Mouse (Mus musculus): ENCODE measurements at regions not wholly inside any gene's neighbourhood (a gene's known extent, or its start where the extent isn't known, plus 50 kb on each side); places are given as distances from the start of the nearest gene placed in this dataset.

GRCm38 (mm10) chr13:48316747-48317146 is 55.7 kb downstream of the Id4 start:
- intact Hi-C loops (cut with DNase I), result no loop called here
- no peak for DNase-seq (ENCODE audit: extremely low spot score in 1 of 2, low spot score in 2 of 2)

GRCm38 (mm10) chr13:48317457-48317856 is 56.4 kb downstream of the Id4 start:
- intact Hi-C loops (cut with DNase I), result no loop called here
- DNase-seq (ENCODE audit: extremely low spot score in 1 of 2, low spot score in 2 of 2), result no peak

- intact Hi-C loops (cut with DNase I), result no loop called here
- DNase-seq (ENCODE audit: extremely low spot score in 1 of 2, low spot score in 2 of 2), result no peak
Observed at GRCm38 (mm10) chr13:48319001-48319400, 58.0 kb downstream of the Id4 start.

- DNase-seq (ENCODE audit: extremely low spot score in 1 of 2, low spot score in 2 of 2), result peak in 1 of 2 experiments; percentile 14
- intact Hi-C loops (cut with DNase I), result no loop called here
Observed at GRCm38 (mm10) chr13:48324290-48324718, 63.3 kb downstream of the Id4 start.

GRCm38 (mm10) chr13:48330619-48331018 is 69.6 kb downstream of the Id4 start:
- intact Hi-C loops (cut with DNase I), result no loop called here
- DNase-seq (ENCODE audit: extremely low spot score in 1 of 2, low spot score in 2 of 2), result no peak

GRCm38 (mm10) chr13:48336135-48336534 is 75.1 kb downstream of the Id4 start:
- intact Hi-C loops (cut with DNase I), result no loop called here
- DNase-seq (ENCODE audit: extremely low spot score in 1 of 2, low spot score in 2 of 2), result no peak

GRCm38 (mm10) chr13:48336602-48337001 is 75.6 kb downstream of the Id4 start:
- DNase-seq (ENCODE audit: extremely low spot score in 1 of 2, low spot score in 2 of 2), result no peak
- intact Hi-C loops (cut with DNase I), result no loop called here

GRCm38 (mm10) chr13:48338561-48338960 is 77.5 kb downstream of the Id4 start:
- intact Hi-C loops (cut with DNase I), result no loop called here

GRCm38 (mm10) chr13:48350124-48350523 is 89.1 kb downstream of the Id4 start:
- intact Hi-C loops (cut with DNase I), result no loop called here
- DNase-seq (ENCODE audit: extremely low spot score in 1 of 2, low spot score in 2 of 2), result no peak

More at GRCm38 (mm10) chr13:48338561-48338960, 77.5 kb downstream of the Id4 start:
- DNase-seq (ENCODE audit: extremely low spot score in 1 of 2, low spot score in 2 of 2), result no peak

GRCm38 (mm10) chr13:48350955-48351354 is 89.9 kb downstream of the Id4 start:
- DNase-seq (ENCODE audit: extremely low spot score in 1 of 2, low spot score in 2 of 2), result no peak
- intact Hi-C loops (cut with DNase I), result no loop called here

- intact Hi-C loops (cut with DNase I), result no loop called here
- DNase-seq (ENCODE audit: extremely low spot score in 1 of 2, low spot score in 2 of 2), result no peak
Observed at GRCm38 (mm10) chr13:48357118-48357517, 96.1 kb downstream of the Id4 start.

GRCm38 (mm10) chr13:48357640-48358039 is 96.6 kb downstream of the Id4 start:
- DNase-seq (ENCODE audit: extremely low spot score in 1 of 2, low spot score in 2 of 2), result peak; percentile 18 to 28
- intact Hi-C loops (cut with DNase I), result no loop called here

GRCm38 (mm10) chr13:48371060-48371459 is 110.0 kb downstream of the Id4 start:
- intact Hi-C loops (cut with DNase I), result no loop called here
- DNase-seq (ENCODE audit: extremely low spot score in 1 of 2, low spot score in 2 of 2), result no peak

- DNase-seq (ENCODE audit: extremely low spot score in 1 of 2, low spot score in 2 of 2), result no peak
- intact Hi-C loops (cut with DNase I), result no loop called here
Observed at GRCm38 (mm10) chr13:48376405-48376804, 115.4 kb downstream of the Id4 start.

GRCm38 (mm10) chr13:48383580-48384445 is 122.8 kb downstream of the Id4 start:
- DNase-seq (ENCODE audit: extremely low spot score in 1 of 2, low spot score in 2 of 2), result no peak
- intact Hi-C loops (cut with DNase I), result no loop called here

- intact Hi-C loops (cut with DNase I), result no loop called here
- DNase-seq (ENCODE audit: extremely low spot score in 1 of 2, low spot score in 2 of 2), result no peak
Observed at GRCm38 (mm10) chr13:48384901-48385300, 123.9 kb downstream of the Id4 start.

GRCm38 (mm10) chr13:48391126-48391525 is 122.1 kb downstream of the Zfp169 start:
- no peak for DNase-seq (ENCODE audit: extremely low spot score in 1 of 2, low spot score in 2 of 2)
- intact Hi-C loops (cut with DNase I), result no loop called here

- no peak for DNase-seq (ENCODE audit: extremely low spot score in 1 of 2, low spot score in 2 of 2)
- intact Hi-C loops (cut with DNase I), result no loop called here
Observed at GRCm38 (mm10) chr13:48397761-48398160, 115.5 kb downstream of the Zfp169 start.

- intact Hi-C loops (cut with DNase I), result no loop called here
- DNase-seq (ENCODE audit: extremely low spot score in 1 of 2, low spot score in 2 of 2), result no peak
Observed at GRCm38 (mm10) chr13:48398617-48399016, 114.6 kb downstream of the Zfp169 start.

- intact Hi-C loops (cut with DNase I), result no loop called here
- no peak for DNase-seq (ENCODE audit: extremely low spot score in 1 of 2, low spot score in 2 of 2)
Observed at GRCm38 (mm10) chr13:48402316-48402715, 110.9 kb downstream of the Zfp169 start.

Data from left cerebral cortex, postnatal 10 days (tissue).